ENCODE assay signal across 8 mouse cellular contexts in the genomic region with DNA sequence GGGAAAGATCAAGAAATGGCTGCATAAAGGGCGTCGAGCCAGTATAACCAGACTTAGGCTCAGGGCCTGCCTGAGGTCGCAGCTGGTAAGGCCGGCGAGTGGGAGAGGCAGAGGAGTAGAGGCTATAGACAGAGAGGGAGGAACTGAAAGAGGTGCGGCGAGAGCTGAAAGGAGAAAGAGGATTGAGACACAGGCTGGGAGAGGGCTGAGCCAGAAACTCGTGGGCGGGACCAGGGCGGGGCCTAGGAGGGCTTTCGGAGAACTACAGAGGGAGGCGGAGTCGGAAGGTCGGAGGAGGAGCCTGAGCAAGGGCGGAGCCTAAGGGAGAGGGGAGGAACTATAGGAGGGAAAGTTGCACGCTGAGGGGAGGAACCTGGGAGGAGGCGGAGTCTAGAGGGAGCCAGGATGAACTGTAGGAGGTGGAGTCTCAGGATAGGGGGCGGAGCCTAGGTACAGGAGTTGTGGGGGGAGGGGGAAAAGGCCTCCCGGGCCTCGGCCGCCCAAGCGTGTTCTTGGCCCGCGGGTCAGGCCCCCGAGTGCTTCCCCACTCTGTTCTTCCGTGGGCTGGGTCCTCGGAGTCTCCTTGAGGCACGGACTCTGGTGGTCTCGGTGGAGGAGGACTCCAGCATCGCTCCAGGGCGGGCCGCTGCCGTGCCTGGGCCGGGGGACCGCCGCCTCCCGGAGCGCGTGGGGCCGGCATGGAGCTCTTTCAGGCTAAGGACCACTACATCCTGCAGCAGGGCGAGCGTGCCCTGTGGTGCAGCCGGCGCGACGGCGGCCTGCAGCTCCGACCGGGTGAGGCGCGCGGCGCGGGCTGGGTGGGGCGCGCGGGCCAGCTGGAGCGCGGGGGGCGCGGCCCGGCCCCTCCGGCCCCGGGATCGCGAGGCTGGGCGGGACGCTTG. TPM values are rescaled to one million over a fixed set of nuclear protein-coding genes. Genes with fewer than 3 reads are reported as not detected.
DNase-seq lines count a peak whose midpoint lies in the region; ATAC-seq lines count a peak whose summit lies in the region.

A gene (plus strand): TSS at position 432 of the 902 bp plus-strand sequence.

- H3K36me3 ChIP-seq in intestine, embryonic 14.5 days (ENCODE audit: control insufficient read depth, insufficient read depth, low read length) = no peaks in the 10 kb centered on the region

- peak within 1 kb of the TSS; percentile 75 for H3K4me2 ChIP-seq in intestine, embryonic 14.5 days (ENCODE audit: low read length)

- DNase-seq in adrenal gland, adult 18-20 months (ENCODE audit: low spot score in 2 of 2) = peak; percentile 95 to 96
- peak; percentile 97 for DNase-seq in embryo, embryonic 11 days
- DNase-seq in gastrocnemius, postnatal 25 days = peak; percentile 98
- DNase-seq in intestine, embryonic 14.5 days (ENCODE audit: low spot score) = peak; percentile 99
- peak; percentile 94 to 98 for DNase-seq in left cerebral cortex, postnatal 14 days (ENCODE audit: low spot score in 2 of 2)
- peak; percentile 99 for DNase-seq in mesoderm, embryonic 11.5 days (ENCODE audit: low read depth, low spot score)
- peak; percentile 92 to 97 for DNase-seq in right cerebral cortex, postnatal 36 days (ENCODE audit: low spot score in 2 of 2)
- peak; percentile 99 for DNase-seq in yolk sac, embryonic 10.5 days (ENCODE audit: low spot score)

- intact Hi-C loops in left cerebral cortex, postnatal 14 days (cut with DNase I) = no loop called here

- peaks cover 12% of the 10 kb centered on the region for H3K4me1 ChIP-seq in intestine, embryonic 14.5 days (replicated peaks; ENCODE audit: control insufficient read depth, insufficient read depth, low read length)

- H3K27me3 ChIP-seq in intestine, embryonic 14.5 days (replicated peaks; ENCODE audit: control insufficient read depth, insufficient read depth, low read length) = no peaks in the 10 kb centered on the region

- H3K9ac ChIP-seq in intestine, embryonic 14.5 days (ENCODE audit: low read length) = peak within 1 kb of the TSS; percentile 85

- H3K27ac ChIP-seq in intestine, embryonic 14.5 days (ENCODE audit: low read depth) = peak within 1 kb of the TSS; percentile 84

- peak within 1 kb of the TSS; percentile 77 for H3K4me3 ChIP-seq in intestine, embryonic 14.5 days (ENCODE audit: low read depth, low read length)

- H3K9me3 ChIP-seq in intestine, embryonic 14.5 days (ENCODE audit: control insufficient read depth, low read length) = no peaks in the 10 kb centered on the region

- ATAC-seq in intestine, embryonic 14.5 days (replicated peaks; ENCODE audit: low FRiP score, low TSS enrichment, low read depth) = peak; percentile 98

- 3% methylated on average over 66 of the region's 68 CpGs for WGBS in intestine, embryonic 14.5 days

RNA-seq across cellular contexts. Expression of the gene that starts here (rescaled TPM):
- total RNA-seq in adrenal gland, adult 18-20 months (2021) = 10 to 100 TPM; 14.9 to 19.0 TPM
- total RNA-seq in gastrocnemius, postnatal 25 days (2021) = 1 to 10 TPM; 2.3 to 4.1 TPM
- polyA plus RNA-seq in intestine, embryonic 14.5 days (2014; fragmentation: Nextera tagmentation; extraction: Ambion mirVana) = 33.7 and 33.8 TPM in 2 replicates
- 100 to 1,000 TPM; 143 to 171 TPM for total RNA-seq in left cerebral cortex, postnatal 14 days (2021)

Comparison
In these comparisons a context has a peak if more than half of its experiments do, and no peak if none do; other contexts are left out.
1. Peak in every context shown above with its lines: DNase-seq, ATAC-seq, H3K4me3 ChIP-seq and H3K27ac ChIP-seq.
2. RNA of the gene that starts here (total RNA-seq): 143 to 171 TPM in left cerebral cortex, postnatal 14 days; 14.9 to 19.0 TPM in adrenal gland, adult 18-20 months and 2.3 to 4.1 TPM in gastrocnemius, postnatal 25 days; every median in the first group is over 4 times any median in the second.